Mouse (Mus musculus): Measurements from ENCODE around the gene Slc5a4b.

DNA sequence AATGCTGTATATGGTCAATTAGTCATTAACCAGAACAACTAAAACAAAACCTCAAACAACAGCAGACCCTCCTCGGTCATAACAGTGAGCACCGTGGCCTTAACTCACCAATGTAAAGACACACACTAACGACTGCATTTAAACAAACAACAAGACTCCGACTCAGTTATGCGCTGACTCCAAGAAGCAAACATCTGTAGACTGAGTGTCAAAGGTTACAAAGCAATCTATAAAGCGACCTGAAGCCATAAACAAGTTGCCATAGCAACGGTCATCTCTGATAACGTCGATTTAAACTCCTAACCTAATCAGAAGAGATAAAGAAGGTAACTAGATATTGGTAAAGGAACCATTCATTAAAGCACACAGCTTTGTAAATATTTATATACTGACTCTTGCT lies 13.4 kb downstream of the Slc5a4b start:
- TF ChIP-seq GATA1 (IDR thresholded peaks at IDR 0.05; ENCODE audit: borderline replicate concordance, low read length): no peak
- no peak for TF ChIP-seq FLI1 (IDR thresholded peaks at IDR 0.05; ENCODE audit: low read length)

All from megakaryocyte, embryonic 14.5 days (primary cell).